Mouse (Mus musculus) embryonic fibroblast, embryonic 13.5 days (primary cell): ENCODE results near the gene Rab12. TPM values are rescaled to one million over a fixed set of nuclear protein-coding genes. Genes with fewer than 3 reads are reported as not detected.

Experiments
- H3K27ac ChIP-seq: 2 replicates; pipeline ENCODE4 v1.5.1; 2012; ENCODE audit warnings: low read length, control low read depth, inconsistent platforms; ENCODE audit not compliant: insufficient read depth
- H3K4me1 ChIP-seq: 2 replicates; pipeline ENCODE4 v1.6.1; 2011; ENCODE audit warnings: low read length; ENCODE audit not compliant: control insufficient read depth, insufficient read depth
- H3K4me3 ChIP-seq: 2 replicates; pipeline ENCODE4 v1.5.1; 2011; ENCODE audit warnings: mild to moderate bottlenecking, control low read depth, low read length; ENCODE audit not compliant: insufficient read depth
- CTCF ChIP-seq: IDR thresholded peaks from 2 replicates; pipeline ENCODE4 v1.5.1; 2011; ENCODE audit warnings: mild to moderate bottlenecking, control low read depth, low read length, moderate library complexity, borderline replicate concordance; ENCODE audit not compliant: insufficient read depth
- POLR2A ChIP-seq: IDR thresholded peaks from 2 replicates; pipeline ENCODE4 v1.6.1; 2011; ENCODE audit warnings: low read depth, mild to moderate bottlenecking, control low read depth, low read length, moderate library complexity
- polyA plus RNA-seq: library from polyadenylated mRNA; stranded (reverse); fragments of >200 nt; gene quantifications from 2 replicates; pipeline ENCODE4 v1.2.4, GENCODE M21; 2011; ENCODE audit warnings: low read depth; ENCODE audit not compliant: missing spikeins, insufficient read length

Rab12 gene
- polyA plus RNA-seq, 1 experiment: 129 TPM

- peak; percentile 52 for TF ChIP-seq POLR2A
- TF ChIP-seq CTCF: no peak
- Histone ChIP-seq H3K4me1 (peaks cover 9% of the 10 kb centered on the region), H3K4me3 (peak within 1 kb of the TSS; percentile 66), H3K27ac (no peak within 1 kb of the TSS)
These were observed 69.8 kb downstream of the Rab12 start, which contains the start of gene Mtcl1 for GRCm38 (mm10) chr17:66449460-66450341. Gene Mtcl1 (minus strand): TSS chr17:66449750.

- Histone ChIP-seq H3K27ac (no peak overlapping the region), H3K4me3 (peak overlapping the region; percentile 66), H3K4me1 (peaks cover 9% of the 10 kb centered on the region)
- TF ChIP-seq CTCF (no peak), POLR2A (no peak)
These were observed 70.8 kb downstream of the Rab12 start for GRCm38 (mm10) chr17:66448421-66449405.

- H3K4me1 ChIP-seq: peaks cover 9% of the 10 kb centered on the region
- H3K27ac ChIP-seq: no peak overlapping the region
- peak overlapping the region; percentile 66 for H3K4me3 ChIP-seq
- TF ChIP-seq POLR2A (no peak), CTCF (no peak)
These were observed 71.6 kb downstream of the Rab12 start for GRCm38 (mm10) chr17:66447978-66448377.

GRCm38 (mm10) chr17:66447007-66447312 lies 72.6 kb downstream of the Rab12 start:
- peaks cover 9% of the 10 kb centered on the region for H3K4me1 ChIP-seq
- TF ChIP-seq POLR2A: no peak
- no peak for TF ChIP-seq CTCF
- no peak overlapping the region for H3K27ac ChIP-seq
- H3K4me3 ChIP-seq: no peak overlapping the region

- H3K4me1 ChIP-seq: peaks cover 9% of the 10 kb centered on the region
- no peak overlapping the region for H3K4me3 ChIP-seq
- no peak overlapping the region for H3K27ac ChIP-seq
- TF ChIP-seq CTCF (no peak), POLR2A (no peak)
These were observed 73.1 kb downstream of the Rab12 start for GRCm38 (mm10) chr17:66446196-66447006.

Other genes starting within 250 kb of the Rab12 start
- gene Mtcl1, start 70.0 kb downstream of the Rab12 start, polyA plus RNA-seq: 5.2 and 8.5 TPM in 2 replicates
- gene Themis3, start 74.9 kb upstream of the Rab12 start, polyA plus RNA-seq: not detected in 2 replicates